Mouse (Mus musculus): ENCODE results near the gene Wdr61. TPM values are rescaled to one million over a fixed set of nuclear protein-coding genes. Genes with fewer than 3 reads are reported as not detected.

Gene Wdr61
- polyA plus RNA-seq, 1 experiment from 2014 or later = 148 TPM

DNA sequence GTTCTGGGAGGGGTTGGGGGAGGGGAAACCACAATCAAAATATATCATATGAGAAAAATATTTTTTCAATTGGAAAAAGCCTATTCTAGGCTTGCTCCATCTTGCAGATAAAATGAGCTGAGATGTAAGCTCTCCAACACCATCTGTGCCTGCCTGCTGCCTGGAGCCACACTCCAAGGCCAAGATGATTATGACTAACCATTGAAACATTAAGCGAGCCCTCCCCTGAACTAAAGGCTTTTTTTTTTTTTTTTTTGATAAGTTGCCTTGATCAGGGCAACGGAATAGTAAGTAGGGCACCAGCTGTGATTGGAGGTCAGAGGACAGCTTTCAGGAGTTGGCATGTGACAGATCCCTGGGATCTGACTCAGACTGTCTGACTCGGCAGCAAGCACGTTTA, 65.9 kb downstream of the Wdr61 start:
- H3K27ac ChIP-seq = no peak overlapping the region
- no peak overlapping the region for H3K9ac ChIP-seq
- H3K9me3 ChIP-seq = no peaks in the 10 kb centered on the region
- no peak for ATAC-seq (ENCODE audit: borderline replicate concordance, extremely low read depth, low FRiP score, low TSS enrichment)
- 0 out of 2 replicates have a peak, but pooled peaks cover 3% of the 10 kb centered on the region for H3K4me1 ChIP-seq
- 69% methylated on average over 4 of the region's 4 CpGs for WGBS
- H3K4me2 ChIP-seq = no peak overlapping the region
- H3K27me3 ChIP-seq = no peaks in the 10 kb centered on the region
- H3K36me3 ChIP-seq = no peaks in the 10 kb centered on the region
- H3K4me3 ChIP-seq = no peak overlapping the region

DNA sequence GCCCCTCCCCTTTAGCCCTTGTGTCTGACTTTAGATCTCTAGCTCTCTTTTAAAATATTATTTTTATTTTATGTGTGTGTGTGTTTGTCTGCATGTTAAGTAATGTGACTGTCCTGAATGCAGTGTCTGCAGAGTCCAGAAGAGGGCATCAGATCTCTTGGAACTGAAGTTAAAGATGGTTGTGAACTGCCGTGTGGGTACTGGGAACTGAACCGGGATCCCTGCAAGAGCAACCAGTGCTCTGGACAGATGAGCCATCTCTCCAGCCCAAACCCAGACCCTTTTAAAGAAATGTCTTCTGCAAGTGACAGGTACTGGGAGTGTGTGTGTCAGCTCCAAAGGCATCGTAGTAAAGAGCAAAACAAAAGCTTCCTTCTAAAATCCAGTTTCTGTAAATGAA, 68.2 kb downstream of the Wdr61 start:
- no peak for ATAC-seq (ENCODE audit: borderline replicate concordance, extremely low read depth, low FRiP score, low TSS enrichment)
- H3K4me3 ChIP-seq = no peak overlapping the region
- no peaks in the 10 kb centered on the region for H3K27me3 ChIP-seq
- no peaks in the 10 kb centered on the region for H3K36me3 ChIP-seq
- 0 out of 2 replicates have a peak, but pooled peaks cover 3% of the 10 kb centered on the region for H3K4me1 ChIP-seq
- H3K9ac ChIP-seq = no peak overlapping the region
- no peaks in the 10 kb centered on the region for H3K9me3 ChIP-seq
- 94% methylated on average over 3 of the region's 3 CpGs for WGBS
- H3K27ac ChIP-seq = no peak overlapping the region
- H3K4me2 ChIP-seq = no peak overlapping the region

Small RNA genes within 50 kb of the gene (microRNA-seq; reads per million reads assigned to microRNA genes)
- gene Mir5710 = not detected

Other genes with a start within 250 kb of the Wdr61 start
- 3.4 and 4.5 TPM in 2 replicates for gene Dmxl2, start 232.9 kb downstream of the Wdr61 start, polyA plus RNA-seq (2015; fragmentation: Nextera tagmentation; extraction: Ambion mirVana)
- not detected in 2 replicates for gene Sh2d7, start 195.5 kb downstream of the Wdr61 start, polyA plus RNA-seq (2015; fragmentation: Nextera tagmentation; extraction: Ambion mirVana)
- gene Cib2, start 174.3 kb downstream of the Wdr61 start, polyA plus RNA-seq (2015; fragmentation: Nextera tagmentation; extraction: Ambion mirVana) = 11.6 and 13.3 TPM in 2 replicates
- gene Idh3a, start 148.2 kb downstream of the Wdr61 start, polyA plus RNA-seq (2015; fragmentation: Nextera tagmentation; extraction: Ambion mirVana) = 105 and 109 TPM in 2 replicates
- gene Acsbg1, start 72.6 kb downstream of the Wdr61 start, polyA plus RNA-seq (2015; fragmentation: Nextera tagmentation; extraction: Ambion mirVana) = 0.21 and 0.39 TPM in 2 replicates
- gene Dnaja4, start 35.6 kb downstream of the Wdr61 start, polyA plus RNA-seq (2015; fragmentation: Nextera tagmentation; extraction: Ambion mirVana) = 6.6 and 7.5 TPM in 2 replicates
- 18.6 and 19.1 TPM in 2 replicates for gene Crabp1, start 30.2 kb upstream of the Wdr61 start, polyA plus RNA-seq (2015; fragmentation: Nextera tagmentation; extraction: Ambion mirVana)
- gene Ireb2, start 129.3 kb upstream of the Wdr61 start, polyA plus RNA-seq (2015; fragmentation: Nextera tagmentation; extraction: Ambion mirVana) = 29.1 and 29.7 TPM in 2 replicates
- gene Hykk, start 182.8 kb upstream of the Wdr61 start, polyA plus RNA-seq (2015; fragmentation: Nextera tagmentation; extraction: Ambion mirVana) = 3.9 and 4.3 TPM in 2 replicates
- 284 and 288 TPM in 2 replicates for gene Psma4, start 216.3 kb upstream of the Wdr61 start, polyA plus RNA-seq (2015; fragmentation: Nextera tagmentation; extraction: Ambion mirVana)
- gene AY074887, start 216.5 kb upstream of the Wdr61 start, polyA plus RNA-seq (2015; fragmentation: Nextera tagmentation; extraction: Ambion mirVana) = 0.65 and 1.3 TPM in 2 replicates
- 0.14 and 0.25 TPM in 2 replicates for gene Chrna5, start 246.4 kb upstream of the Wdr61 start, polyA plus RNA-seq (2015; fragmentation: Nextera tagmentation; extraction: Ambion mirVana)

All from lung, embryonic 15.5 days (tissue).